Mouse (Mus musculus) lung, postnatal 10 days (tissue): ENCODE measurements at regions not wholly inside any gene's neighbourhood (a gene's known extent, or its start where the extent isn't known, plus 50 kb on each side); places are given as distances from the start of the nearest gene placed in this dataset.
A peak's percentile ranks its signal among the peaks of the same experiment; 100 is the strongest.
"Not testable (repeated sequence)": the region's sequence is repeated elsewhere in the genome, so short reads cannot be mapped to it uniquely, and the experiment has no call there.

Experiments used
- DNase-seq: peaks from one replicate; pipeline ENCODE4 v3.0.0; 2021

GRCm38 (mm10) chr13:57043316-57043974, 147.7 kb upstream of the Trpc7 start:
- peak; percentile 28 for DNase-seq

DNA sequence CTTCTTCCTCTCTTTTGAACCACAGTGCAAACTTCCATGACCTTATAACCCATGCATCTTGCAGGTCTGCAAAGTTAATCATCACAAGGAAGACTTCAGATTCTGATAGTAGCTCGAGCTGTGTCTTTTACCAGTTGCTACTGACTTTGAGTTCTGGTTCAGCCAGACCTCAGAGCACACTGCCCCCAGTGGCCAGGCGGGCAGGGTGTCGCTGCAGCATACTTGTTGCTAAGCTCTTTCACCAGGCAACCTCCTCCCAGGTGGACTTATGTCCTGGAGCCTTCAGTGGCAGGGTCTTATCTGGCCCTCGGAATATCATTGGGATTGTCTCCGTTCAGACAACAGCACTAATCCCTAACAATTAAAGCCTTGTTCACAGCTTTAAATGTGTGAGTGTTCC, 146.7 kb upstream of the Trpc7 start:
- DNase-seq, result no peak

GRCm38 (mm10) chr13:57032871-57033270, 137.1 kb upstream of the Trpc7 start:
- no peak for DNase-seq

GRCm38 (mm10) chr13:57017553-57018341, 122.0 kb upstream of the Trpc7 start:
- DNase-seq, result no peak

- no peak for DNase-seq
Observed at GRCm38 (mm10) chr13:57016465-57017272, 120.9 kb upstream of the Trpc7 start.

GRCm38 (mm10) chr13:57007236-57007635, 111.4 kb upstream of the Trpc7 start:
- DNase-seq, result not testable (repeated sequence)

DNA sequence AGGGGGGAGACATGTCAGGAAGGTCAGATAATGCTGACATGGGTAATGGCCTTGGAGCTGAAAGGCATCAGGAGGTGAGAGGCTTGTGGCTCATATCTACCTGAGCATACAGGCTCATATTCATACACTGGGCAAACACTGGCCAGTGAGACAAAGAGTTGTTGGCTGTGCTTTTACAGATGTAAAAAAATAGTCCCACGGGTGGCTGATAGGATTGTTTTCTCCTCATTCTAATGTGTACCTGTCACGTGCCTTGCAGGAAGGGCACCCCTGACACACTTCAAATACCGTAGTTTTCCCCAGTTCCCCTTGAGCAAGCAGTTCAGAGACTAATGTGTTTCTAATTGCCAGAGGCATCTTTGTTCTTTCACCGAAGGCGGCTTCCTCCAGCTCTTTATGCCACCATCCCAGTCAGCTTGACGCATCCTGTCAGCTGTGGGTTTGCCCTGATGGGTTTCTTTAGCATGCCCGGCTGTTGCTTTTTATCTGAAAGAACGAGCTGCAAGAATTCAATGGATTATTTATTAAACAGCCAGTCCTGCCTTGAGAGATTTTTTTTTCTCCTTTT, 107.9 kb upstream of the Trpc7 start:
- no peak for DNase-seq

- no peak for DNase-seq
Observed at GRCm38 (mm10) chr13:56992022-56992421, 96.2 kb upstream of the Trpc7 start.

GRCm38 (mm10) chr13:56974063-56974462, 78.3 kb upstream of the Trpc7 start:
- no peak for DNase-seq

DNA sequence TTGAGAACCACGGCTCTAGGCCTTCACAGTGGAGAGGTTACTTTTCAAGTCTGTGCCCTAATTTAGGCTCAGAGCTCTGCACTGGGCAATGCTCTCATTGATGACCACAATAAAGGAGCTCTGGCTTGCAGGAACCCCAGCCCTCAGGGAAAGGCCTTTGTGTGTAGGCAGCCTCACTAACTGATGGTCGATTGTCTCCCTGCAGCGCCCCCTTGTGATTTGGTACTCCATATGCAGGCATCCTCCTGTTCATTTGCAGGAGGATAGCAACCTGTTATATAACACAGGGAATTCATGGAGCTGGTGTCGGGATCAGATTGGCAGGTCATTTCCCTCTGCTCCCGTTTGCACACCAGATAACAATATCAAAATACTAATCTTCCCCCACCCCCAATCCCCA, 59.6 kb upstream of the Trpc7 start:
- no peak for DNase-seq

GRCm38 (mm10) chr13:56948086-56948485, 52.3 kb upstream of the Trpc7 start:
- DNase-seq, result no peak

- DNase-seq, result no peak
Observed at GRCm38 (mm10) chr13:56947266-56947665, 51.5 kb upstream of the Trpc7 start.
